ENCODE assay signal across 8 mouse cellular contexts in the genomic region with DNA sequence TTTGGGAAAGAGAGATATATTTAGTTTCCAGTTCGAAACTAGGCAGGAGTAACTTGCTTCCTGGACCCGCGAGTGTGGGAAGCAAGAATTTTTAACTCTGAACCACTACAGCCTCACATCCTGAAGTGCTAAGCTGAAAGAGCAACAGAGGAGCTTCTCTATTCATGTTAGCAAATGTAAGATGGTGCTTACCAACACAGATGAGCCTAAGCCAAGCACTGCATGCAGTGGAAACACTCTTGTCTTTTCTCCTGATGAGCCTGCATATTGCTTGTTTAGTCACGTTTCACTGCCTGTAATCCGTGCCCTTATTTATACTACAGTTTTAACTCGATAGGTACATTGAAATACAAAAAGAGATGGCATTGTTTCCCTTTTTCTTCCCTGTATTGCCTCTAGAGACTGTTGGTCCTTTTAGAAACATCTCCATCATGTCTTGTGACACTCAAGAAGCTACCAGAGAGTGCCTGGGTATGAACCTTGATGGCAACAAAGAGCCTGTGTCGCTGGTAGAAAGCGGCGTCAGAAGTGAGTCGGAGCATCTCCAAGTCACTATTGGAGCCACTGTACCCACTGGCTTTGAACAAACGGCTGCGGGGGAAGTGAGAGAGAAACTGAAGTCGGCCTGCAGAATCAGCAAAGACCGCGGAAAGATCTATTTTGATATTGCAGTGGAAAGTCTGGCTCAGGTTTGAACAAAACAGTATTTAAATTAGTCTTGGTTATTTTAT. TPM values are rescaled to one million over a fixed set of nuclear protein-coding genes. Genes with fewer than 3 reads are reported as not detected.
A peak's percentile ranks its signal among the peaks of the same experiment; 100 is the strongest.
DNase-seq lines count a peak whose midpoint lies in the region; ATAC-seq and TF ChIP-seq lines count a peak whose summit lies in the region.

No protein-coding gene starts in this region.

- ATAC-seq in forebrain, embryonic 14.5 days = no peak
- no peak for ATAC-seq in liver, embryonic 12.5 days
- ATAC-seq in stomach, embryonic 16.5 days (ENCODE audit: insufficient read depth, low FRiP score) = no peak

- WGBS in forebrain, embryonic 14.5 days = 68% methylated on average over 15 of the region's 15 CpGs
- 21% methylated on average over 15 of the region's 15 CpGs for WGBS in liver, embryonic 12.5 days (ENCODE audit: insufficient replicate concordance)
- 53% methylated on average over 15 of the region's 15 CpGs for WGBS in stomach, embryonic 16.5 days

- in situ Hi-C loops in CH12.LX (cut with MboI; ENCODE audit: low pct_ligation_motif_present, low pct_unique_long_range_greater_than_20kb, low sequenced_read_pairs) = loop anchor here (10.0 kb wide), 1 partner anchor 258 kb away; a partner anchor contains a TSS

- peaks cover 3 to 25% of the 10 kb centered on the region in 2 experiments; a peak in 3 of 4 replicates for H3K4me1 ChIP-seq in CH12.LX (ENCODE audit: control insufficient read depth in 1 of 2, insufficient read depth in 2 of 2)
- peaks cover 15% of the 10 kb centered on the region for H3K4me1 ChIP-seq in forebrain, embryonic 14.5 days (ENCODE audit: control insufficient read depth, insufficient read depth, low read length)
- peaks cover 65% of the 10 kb centered on the region for H3K4me1 ChIP-seq in liver, embryonic 12.5 days
- H3K4me1 ChIP-seq in stomach, embryonic 16.5 days (ENCODE audit: control insufficient read depth, insufficient read depth, low read length) = peaks cover 8% of the 10 kb centered on the region; the same call in 1 of the 2 replicates

- H3K9me3 ChIP-seq in CH12.LX (replicated peaks; ENCODE audit: low read length) = no peaks in the 10 kb centered on the region
- H3K9me3 ChIP-seq in forebrain, embryonic 14.5 days (replicated peaks; ENCODE audit: control insufficient read depth, low read length) = no peaks in the 10 kb centered on the region
- H3K9me3 ChIP-seq in liver, embryonic 12.5 days (replicated peaks) = no peaks in the 10 kb centered on the region
- H3K9me3 ChIP-seq in stomach, embryonic 16.5 days (replicated peaks; ENCODE audit: control insufficient read depth, low read length) = no peaks in the 10 kb centered on the region

- peak overlapping the region; percentile 65 for H3K4me2 ChIP-seq in CH12.LX (ENCODE audit: insufficient read depth, low read depth, poor library complexity, severe bottlenecking)
- peak overlapping the region; percentile 93 for H3K4me2 ChIP-seq in forebrain, embryonic 14.5 days (ENCODE audit: low read length)
- H3K4me2 ChIP-seq in liver, embryonic 12.5 days = peak overlapping the region; percentile 82
- H3K4me2 ChIP-seq in stomach, embryonic 16.5 days (ENCODE audit: low read depth, low read length) = peak overlapping the region; percentile 78

- TF ChIP-seq RAD21 in CH12.LX (IDR thresholded peaks at IDR 0.05; ENCODE audit: low read depth, low read length) = no peak

- H3K36me3 ChIP-seq in CH12.LX (replicated peaks in 1 of 2; ENCODE audit: control insufficient read depth in 1 of 2, insufficient read depth in 1 of 2, low read length in 1 of 2) = peaks cover 13 to 34% of the 10 kb centered on the region in 2 experiments
- H3K36me3 ChIP-seq in forebrain, embryonic 14.5 days (ENCODE audit: control insufficient read depth, insufficient read depth, low read length) = peaks cover 31% of the 10 kb centered on the region
- peaks cover 33% of the 10 kb centered on the region for H3K36me3 ChIP-seq in liver, embryonic 12.5 days
- peaks cover 15% of the 10 kb centered on the region; the same call in 1 of the 2 replicates for H3K36me3 ChIP-seq in stomach, embryonic 16.5 days (ENCODE audit: control insufficient read depth, insufficient read depth, low read length)

- peak; percentile 72 for TF ChIP-seq POLR2A in CH12.LX (IDR thresholded peaks at IDR 0.05; ENCODE audit: low read depth, low read length)

- DNase-seq in heart, adult 11 months = peak; percentile 93
- DNase-seq in heart, postnatal 36 days = no peak
- DNase-seq in CH12.LX (ENCODE audit: extremely low read depth) = peak; percentile 83
- DNase-seq in forebrain, embryonic 14.5 days (ENCODE audit: low spot score) = no peak
- DNase-seq in frontal cortex, adult 2 months (ENCODE audit: extremely low spot score in 1 of 2, low spot score in 1 of 2) = no peak
- DNase-seq in kidney, postnatal 10 days = no peak

- no peak for TF ChIP-seq CTCF in CH12.LX (conservative IDR thresholded peaks at IDR 0.05 in 1 of 2, IDR thresholded peaks at IDR 0.05 in 1 of 2; ENCODE audit: low read depth in 2 of 2, low read length in 2 of 2)

- peak overlapping the region; percentile 85 to 98 (median 89) for H3K4me3 ChIP-seq in CH12.LX (replicated peaks in 1 of 3; ENCODE audit: low read depth in 2 of 3, low read length in 2 of 3, poor library complexity in 1 of 3)
- H3K4me3 ChIP-seq in forebrain, embryonic 14.5 days (ENCODE audit: low read depth, low read length) = peak overlapping the region; percentile 75
- peak overlapping the region; percentile 78 for H3K4me3 ChIP-seq in liver, embryonic 12.5 days
- H3K4me3 ChIP-seq in stomach, embryonic 16.5 days (replicated peaks; ENCODE audit: low read length) = peak overlapping the region; percentile 65

- TF ChIP-seq EP300 in CH12.LX (IDR thresholded peaks at IDR 0.05; ENCODE audit: low read length) = peak; percentile 72

- H3K27ac ChIP-seq in CH12.LX (ENCODE audit: insufficient read depth, low read depth) = peak overlapping the region; percentile 86
- no peak overlapping the region for H3K27ac ChIP-seq in forebrain, embryonic 14.5 days (ENCODE audit: low read depth, low read length)
- H3K27ac ChIP-seq in liver, embryonic 12.5 days = peak overlapping the region; percentile 96
- H3K27ac ChIP-seq in stomach, embryonic 16.5 days (ENCODE audit: low read length) = peak overlapping the region; percentile 95

- peak overlapping the region; percentile 73 for H3K9ac ChIP-seq in CH12.LX (ENCODE audit: insufficient read depth, low read depth)
- peak overlapping the region; percentile 66 for H3K9ac ChIP-seq in forebrain, embryonic 14.5 days (ENCODE audit: low read length)
- H3K9ac ChIP-seq in liver, embryonic 12.5 days = peak overlapping the region; percentile 83
- peak overlapping the region; percentile 83 for H3K9ac ChIP-seq in stomach, embryonic 16.5 days (ENCODE audit: low read length)

- intact Hi-C loops in heart, postnatal 36 days (cut with DNase I) = loop anchor here (5.0 kb wide), 2 partner anchors 190 to 330 kb away; a partner anchor contains a TSS

- dilution Hi-C loops in CH12.LX (cut with MboI; ENCODE audit: extremely low pct_ligation_motif_present, extremely low pct_unique_long_range_greater_than_20kb, low sequenced_read_pairs) = no loop called here

- H3K27me3 ChIP-seq in CH12.LX (replicated peaks) = no peaks in the 10 kb centered on the region
- H3K27me3 ChIP-seq in forebrain, embryonic 14.5 days (replicated peaks; ENCODE audit: control insufficient read depth, insufficient read depth, low read length) = no peaks in the 10 kb centered on the region
- no peaks in the 10 kb centered on the region for H3K27me3 ChIP-seq in liver, embryonic 12.5 days (replicated peaks)
- H3K27me3 ChIP-seq in stomach, embryonic 16.5 days (ENCODE audit: control insufficient read depth, insufficient read depth, low read length) = no peaks in the 10 kb centered on the region

- H3K79me2 ChIP-seq in CH12.LX (replicated peaks; ENCODE audit: control insufficient read depth, extremely low read depth, insufficient read depth, poor library complexity, severe bottlenecking) = peaks cover 31% of the 10 kb centered on the region

TF ChIP-seq in CH12.LX, 34 proteins besides CTCF, POLR2A, EP300 and RAD21 (continues in another document):
- TF ChIP-seq TBP (conservative IDR thresholded peaks at IDR 0.05; ENCODE audit: low read depth, low read length) (peak; percentile 80), MAZ (IDR thresholded peaks at IDR 0.05; ENCODE audit: low read depth, low read length) (no peak), JUN (IDR thresholded peaks at IDR 0.05; ENCODE audit: insufficient read depth, low read depth, low read length) (peak; percentile 79), NELFE (IDR thresholded peaks at IDR 0.05; ENCODE audit: low read depth, low read length) (peak; percentile 35; the same call in 1 of the 2 replicates), JUND (conservative IDR thresholded peaks at IDR 0.05; ENCODE audit: low read depth, low read length) (peak; percentile 78), IRF4 (IDR thresholded peaks at IDR 0.05; ENCODE audit: low read depth, low read length) (peak; percentile 88), SIN3A (IDR thresholded peaks at IDR 0.05; ENCODE audit: low read length) (peak; percentile 78), ZMIZ1 (IDR thresholded peaks at IDR 0.05; ENCODE audit: low read depth, low read length) (no peak), TCF12 (IDR thresholded peaks at IDR 0.05; ENCODE audit: low read depth, low read length) (peak; percentile 62; the same call in 1 of the 2 replicates), ETS1 (conservative IDR thresholded peaks at IDR 0.05; ENCODE audit: low read depth, low read length) (peak; percentile 75), MYC (IDR thresholded peaks at IDR 0.05; ENCODE audit: low read depth, low read length) (peak; percentile 37; the same call in 1 of the 2 replicates), MEF2A (IDR thresholded peaks at IDR 0.05; ENCODE audit: borderline replicate concordance, low read depth, low read length) (peak; percentile 79; the same call in 1 of the 2 replicates), BHLHE40 (IDR thresholded peaks at IDR 0.05; ENCODE audit: low read depth, low read length) (no peak), HCFC1 (IDR thresholded peaks at IDR 0.05; ENCODE audit: low read depth, low read length) (peak; percentile 33; the same call in 1 of the 2 replicates)

RNA-seq across cellular contexts. Expression of a gene that starts 1.2 kb away (rescaled TPM):
- 10 to 100 TPM; 17.1 to 18.8 TPM for total RNA-seq in heart, postnatal 36 days (2021)
- 37.1 and 43.4 TPM in 2 replicates for total RNA-seq in CH12.LX (2012; rRNA removed)
- 78.1 and 89.0 TPM in 2 replicates for total RNA-seq in CH12.LX (2014; rRNA removed)
- polyA plus RNA-seq in CH12.LX (2012; ENCODE audit: insufficient read length, low read depth) = 66.2 and 69.3 TPM in 2 replicates
- polyA plus RNA-seq in forebrain, embryonic 14.5 days (2014; fragmentation: Nextera tagmentation; extraction: Ambion mirVana) = 60.1 and 60.7 TPM in 2 replicates
- 53.1 and 57.0 TPM in 2 replicates for polyA plus RNA-seq in liver, embryonic 12.5 days (2016; fragmentation: Nextera tagmentation; extraction: Ambion mirVana)
- 49.7 and 51.0 TPM in 2 replicates for polyA plus RNA-seq in stomach, embryonic 16.5 days (2015; fragmentation: Nextera tagmentation; extraction: Ambion mirVana)
- 18.4 and 21.3 TPM in 2 replicates for polyA plus RNA-seq in frontal cortex, adult 2 months (2012; rRNA removed)

RNA-seq across cellular contexts. Expression of a gene that starts 30.0 kb away (rescaled TPM):
- 10 to 100 TPM; 34.3 to 42.0 TPM for total RNA-seq in heart, postnatal 36 days (2021)
- total RNA-seq in CH12.LX (2012; rRNA removed) = 56.8 and 57.7 TPM in 2 replicates
- total RNA-seq in CH12.LX (2014; rRNA removed) = 59.6 and 67.4 TPM in 2 replicates
- 72.1 and 80.4 TPM in 2 replicates for polyA plus RNA-seq in CH12.LX (2012; ENCODE audit: insufficient read length, low read depth)
- 44.1 and 47.6 TPM in 2 replicates for polyA plus RNA-seq in forebrain, embryonic 14.5 days (2014; fragmentation: Nextera tagmentation; extraction: Ambion mirVana)
- 27.2 and 30.1 TPM in 2 replicates for polyA plus RNA-seq in liver, embryonic 12.5 days (2016; fragmentation: Nextera tagmentation; extraction: Ambion mirVana)
- polyA plus RNA-seq in stomach, embryonic 16.5 days (2015; fragmentation: Nextera tagmentation; extraction: Ambion mirVana) = 65.6 and 66.3 TPM in 2 replicates
- polyA plus RNA-seq in frontal cortex, adult 2 months (2012; rRNA removed) = 54.5 and 62.1 TPM in 2 replicates

Comparison
In these comparisons a context has a peak if more than half of its experiments do, and no peak if none do; other contexts are left out.
1. DNase-seq: peak in heart, adult 11 months (single experiment) and CH12.LX (single experiment); none in heart, postnatal 36 days (0 of 2), forebrain, embryonic 14.5 days (single experiment), frontal cortex, adult 2 months (0 of 2) and kidney, postnatal 10 days (single experiment).
2. Peak in every context shown above with its lines, with median percentiles within 50 percentile points of each other: H3K4me2 ChIP-seq, H3K4me3 ChIP-seq and H3K9ac ChIP-seq.